Mouse (Mus musculus) cortical plate, adult 2 months (tissue): Measurements from ENCODE around the gene Tma7.

ENCODE experiments used
- CTCF ChIP-seq: fragments of 200-500 bp; IDR thresholded peaks from 2 replicates; pipeline ENCODE4 v1.5.1; 2011; ENCODE audit warnings: mild to moderate bottlenecking, control low read depth, low read length; ENCODE audit not compliant: insufficient read depth; ENCODE audit errors: extremely low read depth
- POLR2A ChIP-seq: fragments of 200-500 bp; IDR thresholded peaks from 2 replicates; pipeline ENCODE4 v1.6.1; 2011; ENCODE audit warnings: mild to moderate bottlenecking, low read length, control low read depth; ENCODE audit not compliant: insufficient read depth; ENCODE audit errors: extremely low read depth

GRCm38 (mm10) chr9:109055271-109056030 lies 26.9 kb downstream of the Tma7 start:
- TF ChIP-seq POLR2A (no peak), CTCF (no peak)
